Mouse (Mus musculus) ES-E14 (cell line): ENCODE data around the gene Cd3g. TPM values are rescaled to one million over a fixed set of nuclear protein-coding genes. Genes with fewer than 3 reads are reported as not detected.
"Not testable (repeated sequence)": the region's sequence is repeated elsewhere in the genome, so short reads cannot be mapped to it uniquely, and the experiment has no call there.

Experiments used
- DNase-seq: peaks from one replicate; pipeline ENCODE4 v3.0.0-alpha.2; 2013; ENCODE audit warnings: low read depth, low spot score
- H3K27ac ChIP-seq: 2 replicates; pipeline ENCODE4 v1.5.1; 2012; ENCODE audit warnings: low read depth, mild to moderate bottlenecking, low read length, moderate library complexity, mixed read lengths; ENCODE audit not compliant: poor library complexity, insufficient read depth, severe bottlenecking
- H3K36me3 ChIP-seq: 2 replicates; pipeline ENCODE4 v1.6.1; 2012; ENCODE audit warnings: mild to moderate bottlenecking, low read length, moderate library complexity, mixed read lengths; ENCODE audit not compliant: control insufficient read depth, poor library complexity, insufficient read depth, severe bottlenecking
- H3K4me1 ChIP-seq, 2 experiments: fragments of 150-350 bp in 1 of 2; sonication (generic) in 1 of 2; 2 replicates each; pipeline ENCODE4 v1.6.1; 2012; ENCODE audit warnings: low read length in 2 of 2, mild to moderate bottlenecking in 1 of 2, mixed read lengths in 1 of 2; ENCODE audit not compliant: control insufficient read depth in 2 of 2, insufficient read depth in 2 of 2, poor library complexity in 1 of 2
- H3K4me3 ChIP-seq, 2 experiments: fragments of 150-350 bp in 1 of 2; sonication (generic) in 1 of 2; 2 replicates each; pipeline ENCODE4 v1.5.1; 2012; ENCODE audit warnings: low read length in 2 of 2, low read depth in 1 of 2, mild to moderate bottlenecking in 1 of 2, mixed read lengths in 1 of 2; ENCODE audit not compliant: insufficient read depth in 1 of 2, poor library complexity in 1 of 2, severe bottlenecking in 1 of 2
- H3K9ac ChIP-seq: 2 replicates; pipeline ENCODE4 v1.6.1; 2012; ENCODE audit warnings: low read depth, mild to moderate bottlenecking, low read length, mixed read lengths; ENCODE audit not compliant: poor library complexity, insufficient read depth, severe bottlenecking
- H3K9me3 ChIP-seq: fragments of 150-350 bp; sonication (generic); 2 replicates; pipeline ENCODE4 v1.6.1; 2012; ENCODE audit warnings: low read depth, mild to moderate bottlenecking, low read length; ENCODE audit not compliant: control insufficient read depth, insufficient read depth
- CHD2 ChIP-seq: IDR thresholded peaks from 2 replicates; pipeline ENCODE4 v1.6.1; 2014; ENCODE audit warnings: mild to moderate bottlenecking, low read depth, low read length, inconsistent platforms
- HCFC1 ChIP-seq: IDR thresholded peaks from 2 replicates; pipeline ENCODE4 v1.6.1; 2012; ENCODE audit warnings: low read length, inconsistent platforms, borderline replicate concordance; ENCODE audit not compliant: insufficient read depth
- MAFK ChIP-seq: IDR thresholded peaks from 2 replicates; pipeline ENCODE4 v1.6.1; 2014; ENCODE audit warnings: mild to moderate bottlenecking, low read depth, low read length, inconsistent platforms; ENCODE audit not compliant: insufficient read depth
- ZC3H11A ChIP-seq: IDR thresholded peaks from 2 replicates; pipeline ENCODE4 v1.6.1; 2012; ENCODE audit warnings: low read depth, mild to moderate bottlenecking, inconsistent platforms, low read length, borderline replicate concordance
- ZNF384 ChIP-seq: IDR thresholded peaks from 2 replicates; pipeline ENCODE4 v1.6.1; 2012; ENCODE audit warnings: low read depth, low read length, inconsistent platforms
- in situ Hi-C, 2 experiments: fragments of 600-800 bp; cut with MboI; formaldehyde crosslinking; loops; one replicate each; pipeline ENCODE4 v1.15.1; 2025; ENCODE audit warnings: low sequenced_read_pairs in 2 of 2, inconsistent platforms in 1 of 2; ENCODE audit not compliant: unreplicated experiment in 2 of 2
- total RNA-seq: library from RNA; depleted of rRNA; stranded (reverse); fragments of 300-350 nt; gene quantifications from 2 replicates; pipeline ENCODE4 v1.2.3, GENCODE M21; 2012

The Cd3g gene
- total RNA-seq, 1 experiment: 0.27 TPM

DNA sequence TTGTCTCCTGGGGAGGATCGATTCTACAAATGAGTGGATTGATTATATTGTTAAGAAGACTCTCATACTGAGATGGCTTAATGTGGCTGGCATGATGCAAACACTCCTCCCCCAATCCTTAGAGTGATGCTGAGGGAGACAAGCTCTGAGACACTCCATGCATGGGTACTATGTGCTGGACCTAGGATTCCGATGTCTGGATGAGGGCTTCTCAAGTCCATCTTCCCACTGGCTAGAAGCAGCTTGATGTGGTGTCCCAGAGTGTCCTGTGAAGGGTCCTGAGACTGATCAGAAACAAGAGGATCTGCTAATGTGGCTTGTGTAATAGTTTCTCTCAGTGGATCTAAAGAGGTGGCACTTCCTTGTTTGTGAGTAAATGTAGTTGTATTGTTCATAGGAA, 873 bp upstream of the Cd3g start:
- no peak overlapping the region for H3K27ac ChIP-seq
- no peaks in the 10 kb centered on the region for H3K36me3 ChIP-seq
- no peaks in the 10 kb centered on the region for H3K4me1 ChIP-seq
- in situ Hi-C loops: no loop called here
- H3K9me3 ChIP-seq: no peaks in the 10 kb centered on the region
- TF ChIP-seq CHD2 (no peak), MAFK (no peak), ZNF384 (no peak), ZC3H11A (no peak)
- DNase-seq: no peak
- no peak overlapping the region for H3K9ac ChIP-seq
- H3K4me3 ChIP-seq: no peak overlapping the region

DNA sequence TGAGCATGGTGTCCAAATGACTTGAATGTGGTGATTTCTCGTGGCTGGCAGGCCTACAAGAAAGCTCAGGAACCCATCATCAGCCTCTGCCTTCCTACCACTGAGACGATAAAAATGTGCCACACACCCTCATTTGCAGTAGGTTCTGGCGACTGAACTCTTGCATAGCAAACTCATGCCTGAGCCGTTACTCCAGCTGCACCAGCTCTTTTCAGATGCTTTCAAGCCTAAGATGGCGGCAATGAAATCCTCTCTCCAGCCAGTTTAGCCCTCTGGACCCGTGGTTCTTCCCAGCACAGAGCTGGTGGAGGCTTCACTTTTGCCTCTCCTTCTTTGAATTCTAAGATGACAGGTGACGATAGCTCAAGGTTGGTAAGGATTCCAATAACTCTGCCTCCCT, 425 bp downstream of the Cd3g start:
- Histone ChIP-seq H3K9ac (no peak overlapping the region), H3K27ac (no peak overlapping the region), H3K36me3 (no peaks in the 10 kb centered on the region), H3K9me3 (no peaks in the 10 kb centered on the region), H3K4me1 (no peaks in the 10 kb centered on the region), H3K4me3 (no peak overlapping the region)
- no peak for TF ChIP-seq MAFK
- TF ChIP-seq CHD2: no peak
- TF ChIP-seq ZC3H11A: no peak
- no peak for TF ChIP-seq HCFC1
- no peak for TF ChIP-seq ZNF384
- in situ Hi-C loops: no loop called here
- no peak for DNase-seq

DNA sequence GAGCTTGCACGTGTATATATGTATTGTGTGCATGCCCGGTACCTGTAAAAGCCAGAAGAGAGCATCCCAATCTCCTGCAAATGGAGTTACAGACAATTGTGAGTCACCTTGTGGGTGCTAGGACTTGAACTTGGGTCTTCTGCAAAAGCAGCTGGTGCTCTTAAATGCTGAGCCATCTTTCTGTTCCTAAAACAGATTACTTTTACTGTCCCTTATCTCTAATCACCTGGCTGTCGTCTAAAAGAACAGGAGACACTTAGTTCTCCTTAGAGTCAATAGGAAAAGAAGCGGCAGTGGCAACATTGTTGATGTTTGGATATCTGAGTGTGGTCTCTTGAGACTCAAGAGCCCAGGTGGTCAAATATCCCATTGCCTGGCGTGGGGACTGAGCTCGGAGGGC, 2.4 kb downstream of the Cd3g start:
- H3K4me1 ChIP-seq: no peaks in the 10 kb centered on the region
- DNase-seq: no peak
- no peak overlapping the region for H3K9ac ChIP-seq
- TF ChIP-seq ZNF384 (no peak), HCFC1 (no peak)
- H3K4me3 ChIP-seq: no peak overlapping the region
- no peaks in the 10 kb centered on the region for H3K36me3 ChIP-seq
- H3K27ac ChIP-seq: no peak overlapping the region
- in situ Hi-C loops: no loop called here
- H3K9me3 ChIP-seq: no peaks in the 10 kb centered on the region

DNA sequence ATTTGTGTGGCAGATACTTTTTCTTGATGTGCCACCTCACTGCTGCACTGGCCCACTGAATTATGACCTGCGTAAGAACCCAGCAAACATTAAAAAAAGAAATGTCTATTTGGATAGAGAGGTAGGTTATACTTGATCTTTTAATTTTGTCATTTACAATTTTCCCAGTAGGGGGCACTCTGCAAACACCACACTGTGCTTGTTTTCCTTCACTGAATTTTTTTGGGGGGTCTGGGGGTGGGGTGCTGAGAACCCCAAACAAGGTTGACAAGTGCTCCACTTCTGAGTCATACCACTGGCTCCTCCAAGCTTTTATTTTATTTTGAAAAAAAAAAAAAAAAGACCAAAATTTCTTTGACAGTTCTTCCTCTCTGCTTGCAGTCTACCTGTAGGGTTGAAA, 10.8 kb downstream of the Cd3g start:
- no peak for DNase-seq
- Histone ChIP-seq H3K36me3 (no peaks in the 10 kb centered on the region), H3K9ac (no peak overlapping the region), H3K4me1 (peaks cover 0 to 4% of the 10 kb centered on the region in 2 experiments; a peak in 2 of 4 replicates), H3K27ac (no peak overlapping the region), H3K9me3 (no peaks in the 10 kb centered on the region), H3K4me3 (no peak overlapping the region)
- in situ Hi-C loops: no loop called here
- no peak for TF ChIP-seq MAFK
- TF ChIP-seq CHD2: no peak
- TF ChIP-seq ZC3H11A: no peak
- no peak for TF ChIP-seq ZNF384

- in situ Hi-C loops, H3K9ac ChIP-seq: not testable (repeated sequence)
These were observed 12.5 kb downstream of the Cd3g start for GRCm38 (mm10) chr9:44967763-44968162.

More at GRCm38 (mm10) chr9:44967763-44968162, 12.5 kb downstream of the Cd3g start:
- not testable (repeated sequence) for H3K9me3 ChIP-seq, H3K36me3 ChIP-seq, H3K4me3 ChIP-seq, H3K4me1 ChIP-seq, DNase-seq, H3K27ac ChIP-seq
